Mouse (Mus musculus) kidney, embryonic 16.5 days (tissue): ENCODE measurements around the gene Diras1. TPM values are rescaled to one million over a fixed set of nuclear protein-coding genes. Genes with fewer than 3 reads are reported as not detected.

Source experiments
- ATAC-seq: fragments of 200-750 bp; cut with Nextera tagmentation; 2 replicates; pipeline ENCODE4 v1.8.0; 2017; ENCODE audit warnings: moderate TSS enrichment; ENCODE audit not compliant: low FRiP score, low TSS enrichment
- H3K27ac ChIP-seq: fragments of 300-500 bp; sonication (generic); 2 replicates; pipeline ENCODE4 v1.5.1; 2014; ENCODE audit warnings: low read length
- H3K27me3 ChIP-seq: fragments of 300-500 bp; sonication (generic); 2 replicates; pipeline ENCODE4 v1.6.1; 2014; ENCODE audit warnings: low read length, control low read depth, mixed read lengths; ENCODE audit not compliant: insufficient read depth
- H3K36me3 ChIP-seq: fragments of 300-500 bp; sonication (generic); 2 replicates; pipeline ENCODE4 v1.6.1; 2014; ENCODE audit warnings: low read length, control low read depth, mixed read lengths; ENCODE audit not compliant: insufficient read depth
- H3K4me1 ChIP-seq: fragments of 300-500 bp; sonication (generic); 2 replicates; pipeline ENCODE4 v1.6.1; 2014; ENCODE audit warnings: low read length, control low read depth, mixed read lengths; ENCODE audit not compliant: insufficient read depth
- H3K4me2 ChIP-seq: fragments of 300-500 bp; sonication (generic); replicated peaks from 2 replicates; pipeline ENCODE4 v1.6.1; 2014; ENCODE audit warnings: low read depth, low read length
- H3K4me3 ChIP-seq: fragments of 300-500 bp; sonication (generic); 2 replicates; pipeline ENCODE4 v1.5.1; 2014; ENCODE audit warnings: mild to moderate bottlenecking, low read length
- H3K9ac ChIP-seq: fragments of 300-500 bp; sonication (generic); replicated peaks from 2 replicates; pipeline ENCODE4 v1.6.1; 2014; ENCODE audit warnings: low read length
- H3K9me3 ChIP-seq: fragments of 300-500 bp; sonication (generic); 2 replicates; pipeline ENCODE4 v1.6.1; 2016; ENCODE audit warnings: low read length, control low read depth
- WGBS: fragments of 180-500 bp; shearing (Covaris S2); extraction: QIAGEN DNeasy Blood & Tissue Kit; methylation state at CpG from one replicate; pipeline ENCODE4 v1.1.7; 2014; 5-methylcytosine and 5-hydroxymethylcytosine counted together
- polyA plus RNA-seq: library from polyadenylated mRNA; unstranded; fragments of >200 nt; fragmentation: Nextera tagmentation; extraction: Ambion mirVana; gene quantifications from 2 replicates; pipeline ENCODE4 v1.2.1, GENCODE M21; 2015

Diras1 gene
- polyA plus RNA-seq, 1 experiment from 2014 or later: 0.11 TPM

DNA sequence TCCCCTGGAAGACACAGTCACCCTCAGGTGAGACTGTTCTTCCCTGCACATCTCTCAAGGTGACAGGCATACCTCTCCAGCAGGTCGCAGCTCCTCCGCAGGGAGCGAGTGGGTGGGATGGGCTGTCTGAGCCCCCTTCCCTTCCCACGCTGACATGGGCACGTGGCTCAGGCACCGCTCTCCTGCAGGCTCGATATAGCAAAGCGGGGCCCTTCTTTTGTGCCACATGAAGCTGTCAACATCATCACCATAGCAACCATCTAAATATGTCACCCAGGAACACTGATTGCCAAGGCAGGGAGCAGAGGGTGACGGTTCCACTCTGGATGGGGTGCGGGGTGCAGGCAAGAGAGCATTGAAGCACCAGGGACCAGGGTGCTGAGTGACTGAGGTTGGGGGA, 24.3 kb downstream of the Diras1 start:
- Histone ChIP-seq H3K4me3 (no peak overlapping the region), H3K9me3 (no peaks in the 10 kb centered on the region), H3K4me1 (peaks cover 13% of the 10 kb centered on the region), H3K4me2 (no peak overlapping the region), H3K9ac (no peak overlapping the region), H3K27me3 (no peaks in the 10 kb centered on the region), H3K27ac (no peak overlapping the region), H3K36me3 (no peaks in the 10 kb centered on the region)
- 65% methylated on average over 10 of the region's 10 CpGs for WGBS
- no peak for ATAC-seq

DNA sequence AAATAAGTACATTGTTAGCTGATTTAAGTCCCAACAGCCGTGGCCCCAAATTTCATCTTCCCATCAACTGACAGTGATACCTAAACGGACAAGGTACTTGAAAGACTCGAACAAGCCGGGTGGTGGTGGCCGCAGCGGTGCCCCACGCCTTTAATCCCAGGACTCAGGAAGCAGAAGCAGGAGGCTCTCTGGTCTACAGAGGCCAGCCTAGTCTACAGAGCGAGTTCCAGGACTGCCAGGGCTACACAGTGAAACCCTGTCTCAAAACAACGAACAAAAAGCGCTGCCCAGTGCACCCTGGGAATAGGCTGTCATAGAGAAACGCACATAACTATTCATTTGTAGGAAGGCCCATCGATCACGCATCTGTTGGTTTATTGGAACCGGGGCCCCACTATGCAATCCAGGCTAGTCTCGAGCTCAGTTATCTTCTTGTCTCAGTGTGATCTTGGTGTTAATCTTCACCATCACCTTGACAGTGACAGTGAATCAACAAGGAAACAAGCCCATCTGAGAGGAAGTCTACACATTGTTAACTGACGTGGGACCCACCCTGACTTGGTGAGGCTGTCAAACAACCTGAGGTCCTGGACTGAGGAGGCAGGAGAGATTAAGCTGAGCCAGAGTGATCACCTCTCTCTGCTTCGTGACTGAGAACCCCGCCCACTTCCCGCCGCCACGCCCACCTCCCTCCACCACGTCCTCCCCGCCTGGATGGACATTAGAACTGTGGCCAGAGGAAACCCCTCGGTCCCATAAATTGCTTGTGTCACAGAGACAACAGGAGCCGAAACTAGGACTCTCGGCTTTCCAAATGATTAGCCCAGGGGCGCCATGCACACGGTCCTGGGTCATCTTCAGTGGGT, 25.0 kb downstream of the Diras1 start:
- 34% methylated on average over 28 of the region's 28 CpGs for WGBS
- Histone ChIP-seq H3K9me3 (no peaks in the 10 kb centered on the region), H3K4me1 (peaks cover 13% of the 10 kb centered on the region), H3K36me3 (no peaks in the 10 kb centered on the region), H3K4me2 (no peak overlapping the region), H3K27ac (no peak overlapping the region), H3K4me3 (no peak overlapping the region), H3K27me3 (no peaks in the 10 kb centered on the region), H3K9ac (no peak overlapping the region)
- ATAC-seq: no peak

DNA sequence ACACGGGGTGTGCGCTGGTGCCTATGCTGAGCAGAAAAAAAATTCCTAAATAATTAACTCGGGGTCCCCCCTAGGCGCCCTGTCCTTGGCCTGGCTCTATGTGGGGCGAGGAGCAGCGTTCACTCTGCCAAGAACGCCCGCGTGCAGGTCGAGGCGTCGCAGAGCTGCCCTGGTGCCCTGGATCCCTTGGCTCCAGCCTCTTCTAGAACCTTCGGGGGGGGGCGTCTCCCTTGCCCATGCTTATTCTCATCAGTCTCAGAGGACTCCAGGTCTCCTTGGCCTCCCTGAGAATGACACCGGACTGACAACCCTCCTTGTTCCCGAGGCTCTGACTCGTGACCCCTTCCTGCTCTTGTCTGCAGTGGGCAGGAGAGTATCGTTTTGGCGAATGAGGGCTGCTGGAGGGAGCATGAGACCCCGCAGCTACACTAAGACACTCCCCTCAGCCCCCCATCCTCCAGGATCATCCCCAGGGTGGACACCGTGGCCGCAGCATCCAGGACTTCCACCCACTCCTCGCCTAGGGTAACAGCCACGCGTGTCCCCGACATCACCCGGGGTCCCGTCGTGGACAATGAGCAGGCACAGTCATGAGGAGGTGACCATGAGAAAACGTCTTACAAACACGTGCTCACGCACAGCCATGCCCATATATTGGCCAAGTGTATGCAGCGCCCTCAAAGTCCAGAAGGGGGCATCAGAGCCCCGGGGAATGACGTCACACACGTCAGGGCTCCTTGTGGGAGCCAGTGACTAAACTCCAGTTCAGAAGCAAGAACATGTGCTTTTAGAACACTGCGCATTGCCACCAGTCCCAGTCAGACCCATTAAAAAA, 25.9 kb downstream of the Diras1 start:
- 29% methylated on average over 37 of the region's 37 CpGs for WGBS
- peak; percentile 75 for ATAC-seq
- Histone ChIP-seq H3K9ac (no peak overlapping the region), H3K4me2 (0 out of 2 replicates have a peak overlapping the region, but pooled peaks have one; percentile 16), H3K27me3 (no peaks in the 10 kb centered on the region; the same call in 1 of the 2 replicates), H3K9me3 (no peaks in the 10 kb centered on the region), H3K4me1 (peaks cover 15% of the 10 kb centered on the region), H3K27ac (no peak overlapping the region), H3K4me3 (no peak overlapping the region), H3K36me3 (no peaks in the 10 kb centered on the region)

DNA sequence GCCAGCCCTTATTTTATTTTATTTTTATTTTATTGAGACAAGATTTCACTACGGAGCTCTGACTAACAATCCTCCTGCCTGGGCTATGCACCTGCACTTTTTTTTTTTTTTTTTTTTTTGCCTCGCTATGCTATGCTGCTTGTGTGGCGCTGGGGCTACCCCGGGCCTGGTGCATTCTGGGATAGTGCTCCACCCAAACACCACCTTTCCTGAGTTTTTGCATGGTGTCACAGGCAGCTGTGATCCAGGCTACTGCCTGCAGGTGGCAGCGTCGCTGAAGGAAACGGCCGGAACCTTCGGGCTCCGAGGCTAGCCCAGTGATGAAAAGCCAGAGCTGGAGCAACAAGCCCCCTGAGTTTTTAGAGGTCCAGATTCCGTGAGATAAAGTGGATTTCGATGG, 26.7 kb downstream of the Diras1 start:
- no peak overlapping the region for H3K9ac ChIP-seq
- no peak for ATAC-seq
- no peak overlapping the region for H3K4me3 ChIP-seq
- no peaks in the 10 kb centered on the region for H3K9me3 ChIP-seq
- peaks cover 3% of the 10 kb centered on the region; the same call in 1 of the 2 replicates for H3K27me3 ChIP-seq
- no peaks in the 10 kb centered on the region for H3K36me3 ChIP-seq
- WGBS: 11% methylated on average over 12 of the region's 12 CpGs
- H3K27ac ChIP-seq: no peak overlapping the region
- no peak overlapping the region for H3K4me2 ChIP-seq
- peaks cover 15% of the 10 kb centered on the region for H3K4me1 ChIP-seq

DNA sequence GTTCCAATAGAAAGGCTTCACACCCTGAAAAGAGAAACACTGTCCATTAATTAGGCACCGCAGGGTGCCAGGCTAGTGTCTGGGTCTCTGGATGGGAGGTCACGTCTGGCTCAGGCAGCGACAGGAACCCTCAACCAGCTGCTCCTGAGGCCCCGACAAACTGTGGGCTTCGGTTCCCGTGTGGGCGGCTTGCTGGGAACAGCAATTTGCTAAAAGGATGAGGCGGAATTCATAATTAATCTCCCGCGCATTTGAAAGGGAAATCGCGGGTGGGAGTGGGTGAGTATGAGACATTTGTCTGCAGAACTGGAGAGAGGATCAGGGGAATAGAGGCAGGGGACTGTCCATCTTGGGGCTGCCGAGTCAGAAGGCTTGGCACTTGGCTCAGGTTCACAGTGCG, 27.4 kb downstream of the Diras1 start:
- no peak overlapping the region for H3K4me3 ChIP-seq
- ATAC-seq: no peak
- H3K27me3 ChIP-seq: peaks cover 3% of the 10 kb centered on the region; the same call in 1 of the 2 replicates
- H3K9ac ChIP-seq: no peak overlapping the region
- H3K27ac ChIP-seq: no peak overlapping the region
- H3K9me3 ChIP-seq: no peaks in the 10 kb centered on the region
- 48% methylated on average over 14 of the region's 14 CpGs for WGBS
- H3K4me2 ChIP-seq: no peak overlapping the region
- peaks cover 15% of the 10 kb centered on the region for H3K4me1 ChIP-seq
- H3K36me3 ChIP-seq: no peaks in the 10 kb centered on the region

DNA sequence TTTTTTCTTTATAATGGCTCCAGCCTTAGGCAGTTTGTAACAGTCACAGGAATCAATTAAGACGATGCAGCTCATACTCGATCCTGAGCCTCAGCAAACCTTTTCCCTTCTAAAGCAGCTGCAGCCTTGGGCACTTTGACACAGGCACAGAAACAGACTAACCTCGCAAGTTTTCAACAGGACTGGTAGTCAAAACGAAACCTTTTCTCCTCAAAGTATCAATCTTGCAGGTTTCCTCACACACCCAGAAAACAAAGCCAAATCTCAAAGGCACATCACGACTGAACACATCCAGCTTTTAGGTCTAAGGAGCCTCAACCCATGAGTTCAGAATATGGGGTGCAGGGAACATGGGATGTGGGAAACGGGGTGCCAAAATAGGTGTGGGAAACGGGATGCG, 28.1 kb downstream of the Diras1 start:
- H3K4me1 ChIP-seq: peaks cover 15% of the 10 kb centered on the region
- no peaks in the 10 kb centered on the region for H3K9me3 ChIP-seq
- H3K27me3 ChIP-seq: peaks cover 3% of the 10 kb centered on the region; the same call in 1 of the 2 replicates
- no peak overlapping the region for H3K9ac ChIP-seq
- no peak overlapping the region for H3K27ac ChIP-seq
- WGBS: 82% methylated on average over 8 of the region's 8 CpGs
- ATAC-seq: no peak
- H3K4me3 ChIP-seq: no peak overlapping the region
- H3K4me2 ChIP-seq: no peak overlapping the region
- no peaks in the 10 kb centered on the region for H3K36me3 ChIP-seq

DNA sequence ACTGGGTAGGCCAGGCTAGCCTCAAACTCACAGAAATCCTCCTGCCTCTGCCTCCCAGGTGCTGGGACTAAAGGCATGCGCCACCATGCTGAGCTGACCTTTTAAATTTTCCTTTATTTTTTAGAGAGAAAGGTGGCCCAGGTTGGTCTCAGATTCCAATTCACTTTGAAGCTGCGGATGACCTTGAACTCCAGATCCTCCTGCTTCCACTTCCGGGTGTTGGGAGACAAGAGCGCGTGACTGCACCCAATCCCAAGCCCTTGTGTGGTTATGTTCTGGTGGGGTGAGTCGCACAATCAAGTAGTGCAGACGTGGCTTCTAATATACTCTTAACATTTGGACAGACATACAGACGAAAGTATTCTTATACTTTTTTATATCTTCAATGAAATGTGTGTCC, 29.0 kb downstream of the Diras1 start:
- H3K4me3 ChIP-seq: no peak overlapping the region
- H3K9me3 ChIP-seq: no peaks in the 10 kb centered on the region
- 92% methylated on average over 8 of the region's 8 CpGs for WGBS
- no peak for ATAC-seq
- H3K4me1 ChIP-seq: peaks cover 15% of the 10 kb centered on the region
- no peak overlapping the region for H3K9ac ChIP-seq
- H3K36me3 ChIP-seq: no peaks in the 10 kb centered on the region
- no peak overlapping the region for H3K4me2 ChIP-seq
- peaks cover 3% of the 10 kb centered on the region; the same call in 1 of the 2 replicates for H3K27me3 ChIP-seq
- no peak overlapping the region for H3K27ac ChIP-seq

DNA sequence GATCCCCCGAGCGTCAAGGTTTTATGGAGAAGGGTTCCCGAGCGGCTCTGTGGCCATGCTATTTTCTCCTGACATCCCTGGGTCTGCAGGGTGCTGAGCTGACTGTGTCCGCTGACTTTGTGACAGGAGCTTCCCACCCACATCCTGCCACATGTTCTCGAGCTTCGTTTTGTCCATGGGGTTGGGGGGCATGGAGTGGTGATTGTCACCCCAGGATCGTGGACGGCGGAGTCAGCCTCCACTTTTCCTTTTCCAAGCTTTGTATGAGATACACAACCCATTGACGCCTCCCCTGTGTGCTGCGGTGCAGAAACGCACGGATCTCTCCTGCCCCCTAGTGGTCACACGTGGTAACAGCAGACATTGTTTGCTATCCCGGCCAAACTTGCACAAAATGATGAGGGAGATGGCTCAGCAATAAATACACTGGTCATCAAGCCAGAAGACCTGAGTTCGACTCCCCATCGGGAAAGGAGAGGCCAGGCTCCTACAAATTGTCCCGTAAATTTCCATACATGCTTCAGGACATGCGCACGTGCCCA, 30.3 kb downstream of the Diras1 start:
- 10% methylated on average over 21 of the region's 21 CpGs for WGBS
- Histone ChIP-seq H3K9ac (no peak overlapping the region), H3K36me3 (no peaks in the 10 kb centered on the region), H3K4me2 (peak overlapping the region; percentile 40), H3K27ac (no peak overlapping the region), H3K27me3 (peaks cover 3% of the 10 kb centered on the region; the same call in 1 of the 2 replicates), H3K9me3 (no peaks in the 10 kb centered on the region), H3K4me1 (peaks cover 10% of the 10 kb centered on the region; the same call in 1 of the 2 replicates), H3K4me3 (0 out of 2 replicates have a peak overlapping the region, but pooled peaks have one; percentile 7)
- no peak for ATAC-seq

DNA sequence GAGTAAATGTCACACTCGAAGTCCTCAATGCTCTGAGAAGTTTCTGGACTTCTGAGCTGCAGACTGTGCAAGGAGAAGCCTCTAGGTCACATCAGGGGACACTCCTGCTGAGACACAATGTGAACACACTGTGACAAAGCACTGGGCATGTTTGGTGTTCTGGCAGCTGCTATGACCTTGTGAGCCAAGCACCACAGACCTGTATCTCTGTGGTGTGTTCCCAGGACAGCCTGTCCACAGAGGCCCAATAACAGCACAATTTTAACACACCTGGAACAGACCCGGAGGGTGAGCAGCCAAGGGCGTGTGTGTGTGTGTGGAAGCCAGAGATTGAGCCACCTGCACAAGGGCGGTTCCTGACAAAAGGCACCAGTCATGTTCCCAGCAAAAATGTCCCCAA, 30.8 kb downstream of the Diras1 start:
- Histone ChIP-seq H3K4me2 (no peak overlapping the region), H3K9ac (no peak overlapping the region), H3K4me1 (peaks cover 8% of the 10 kb centered on the region; the same call in 1 of the 2 replicates), H3K9me3 (no peaks in the 10 kb centered on the region), H3K4me3 (no peak overlapping the region), H3K27me3 (peaks cover 3% of the 10 kb centered on the region; the same call in 1 of the 2 replicates), H3K27ac (no peak overlapping the region), H3K36me3 (no peaks in the 10 kb centered on the region)
- 63% methylated on average over 4 of the region's 4 CpGs for WGBS
- ATAC-seq: no peak
